Comparison of ENCODE assay signal across 8 mouse cellular contexts in the genomic region with DNA sequence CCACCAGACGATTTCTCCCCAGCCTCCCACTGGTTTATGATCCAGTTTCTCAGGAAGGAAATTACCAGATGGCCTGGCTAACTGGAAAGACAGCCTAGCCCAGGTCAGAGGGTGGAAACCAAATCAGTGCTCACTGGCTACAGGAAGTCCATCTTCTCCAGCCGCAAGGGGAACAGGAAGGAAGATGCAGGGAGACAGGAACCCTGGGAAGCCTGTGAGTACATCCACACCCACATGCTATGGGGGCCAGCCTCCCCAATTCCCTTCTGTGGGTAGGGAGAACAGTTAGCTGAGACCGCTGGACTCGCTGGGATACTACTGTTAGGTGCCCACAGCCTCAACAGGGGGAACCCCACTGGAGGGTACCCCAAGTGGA. TPM values are rescaled to one million over a fixed set of nuclear protein-coding genes. Genes with fewer than 3 reads are reported as not detected.
A peak's percentile ranks its signal among the peaks of the same experiment; 100 is the strongest.
DNase-seq lines count a peak whose midpoint lies in the region; ATAC-seq lines count a peak whose summit lies in the region.

No protein-coding gene starts in this region.

- peaks cover 80% of the 10 kb centered on the region for H3K4me1 ChIP-seq in heart, embryonic 12.5 days (replicated peaks)
- H3K4me1 ChIP-seq in limb, embryonic 10.5 days, result peaks cover 55% of the 10 kb centered on the region
- H3K4me1 ChIP-seq in neural tube, embryonic 13.5 days (replicated peaks), result peaks cover 44% of the 10 kb centered on the region

- H3K9me3 ChIP-seq in heart, embryonic 12.5 days (replicated peaks), result no peaks in the 10 kb centered on the region
- H3K9me3 ChIP-seq in limb, embryonic 10.5 days (replicated peaks), result no peaks in the 10 kb centered on the region
- H3K9me3 ChIP-seq in neural tube, embryonic 13.5 days, result no peaks in the 10 kb centered on the region

- H3K27ac ChIP-seq in heart, embryonic 12.5 days (ENCODE audit: poor library complexity, severe bottlenecking), result peak overlapping the region; percentile 78
- peak overlapping the region; percentile 86 for H3K27ac ChIP-seq in limb, embryonic 10.5 days
- H3K27ac ChIP-seq in neural tube, embryonic 13.5 days (replicated peaks), result peak overlapping the region; percentile 67

- no peak overlapping the region for H3K4me3 ChIP-seq in heart, embryonic 12.5 days
- 0 out of 2 replicates have a peak overlapping the region, but pooled peaks have one; percentile 3 for H3K4me3 ChIP-seq in limb, embryonic 10.5 days
- no peak overlapping the region for H3K4me3 ChIP-seq in neural tube, embryonic 13.5 days

- H3K36me3 ChIP-seq in heart, embryonic 12.5 days, result peaks cover 12% of the 10 kb centered on the region
- peaks cover 6% of the 10 kb centered on the region; the same call in 1 of the 2 replicates for H3K36me3 ChIP-seq in limb, embryonic 10.5 days
- no peaks in the 10 kb centered on the region for H3K36me3 ChIP-seq in neural tube, embryonic 13.5 days

- 55% methylated on average over 4 of the region's 4 CpGs for WGBS in heart, embryonic 12.5 days
- 62% methylated on average over 4 of the region's 4 CpGs for WGBS in limb, embryonic 10.5 days
- WGBS in neural tube, embryonic 13.5 days, result 59% methylated on average over 4 of the region's 4 CpGs

- peak overlapping the region; percentile 26; the same call in 1 of the 2 replicates for H3K9ac ChIP-seq in heart, embryonic 12.5 days
- H3K9ac ChIP-seq in neural tube, embryonic 13.5 days, result no peak overlapping the region

- H3K27me3 ChIP-seq in heart, embryonic 12.5 days (replicated peaks), result no peaks in the 10 kb centered on the region
- no peaks in the 10 kb centered on the region for H3K27me3 ChIP-seq in limb, embryonic 10.5 days (ENCODE audit: low read depth, poor library complexity, severe bottlenecking)
- H3K27me3 ChIP-seq in neural tube, embryonic 13.5 days, result no peaks in the 10 kb centered on the region

- peak; percentile 54 for DNase-seq in kidney, adult 11 months
- no peak for DNase-seq in kidney, postnatal 4 days
- DNase-seq in limb, embryonic 10.5 days (ENCODE audit: low spot score), result peak; percentile 47
- no peak for DNase-seq in thymus, postnatal 4 days
- DNase-seq in spleen, postnatal 4 days (ENCODE audit: low spot score in 2 of 2), result no peak
- no peak for DNase-seq in layer of hippocampus, adult 11-12 months (ENCODE audit: low spot score)

- peak overlapping the region; percentile 8; the same call in 1 of the 2 replicates for H3K4me2 ChIP-seq in heart, embryonic 12.5 days
- H3K4me2 ChIP-seq in neural tube, embryonic 13.5 days, result no peak overlapping the region

- ATAC-seq in heart, embryonic 12.5 days (ENCODE audit: insufficient number of reproducible peaks, low FRiP score), result no peak
- ATAC-seq in neural tube, embryonic 13.5 days (ENCODE audit: low read depth), result no peak

RNA-seq across cellular contexts. Expression of a gene that starts 10.7 kb away (rescaled TPM):
- polyA plus RNA-seq in heart, embryonic 12.5 days (2016; fragmentation: Nextera tagmentation; extraction: Ambion mirVana), result 8.2 and 8.5 TPM in 2 replicates
- 2.2 and 2.3 TPM in 2 replicates for polyA plus RNA-seq in limb, embryonic 10.5 days (2016; fragmentation: Nextera tagmentation; extraction: Ambion mirVana)
- polyA plus RNA-seq in neural tube, embryonic 13.5 days (2015; fragmentation: Nextera tagmentation; extraction: Ambion mirVana), result 1.8 and 1.9 TPM in 2 replicates

RNA-seq across cellular contexts. Expression of a gene that starts 16.9 kb away (rescaled TPM):
- polyA plus RNA-seq in heart, embryonic 12.5 days (2016; fragmentation: Nextera tagmentation; extraction: Ambion mirVana), result 0.10 and 0.36 TPM in 2 replicates
- 0.16 and 0.56 TPM in 2 replicates for polyA plus RNA-seq in limb, embryonic 10.5 days (2016; fragmentation: Nextera tagmentation; extraction: Ambion mirVana)
- polyA plus RNA-seq in neural tube, embryonic 13.5 days (2015; fragmentation: Nextera tagmentation; extraction: Ambion mirVana), result 0.38 and 0.39 TPM in 2 replicates

RNA-seq across cellular contexts. Expression of a gene that starts 34.8 kb away (rescaled TPM):
- polyA plus RNA-seq in heart, embryonic 12.5 days (2016; fragmentation: Nextera tagmentation; extraction: Ambion mirVana), result 0.79 and 0.96 TPM in 2 replicates
- polyA plus RNA-seq in limb, embryonic 10.5 days (2016; fragmentation: Nextera tagmentation; extraction: Ambion mirVana), result 0.19 and 0.39 TPM in 2 replicates
- 8.5 and 9.9 TPM in 2 replicates for polyA plus RNA-seq in neural tube, embryonic 13.5 days (2015; fragmentation: Nextera tagmentation; extraction: Ambion mirVana)

RNA-seq across cellular contexts. Expression of a gene that starts 35.8 kb away (rescaled TPM):
- not detected in 2 replicates for polyA plus RNA-seq in heart, embryonic 12.5 days (2016; fragmentation: Nextera tagmentation; extraction: Ambion mirVana)
- polyA plus RNA-seq in limb, embryonic 10.5 days (2016; fragmentation: Nextera tagmentation; extraction: Ambion mirVana), result not detected in 2 replicates
- not detected in 2 replicates for polyA plus RNA-seq in neural tube, embryonic 13.5 days (2015; fragmentation: Nextera tagmentation; extraction: Ambion mirVana)

RNA-seq across cellular contexts. Expression of a gene that starts 37.0 kb away (rescaled TPM):
- polyA plus RNA-seq in heart, embryonic 12.5 days (2016; fragmentation: Nextera tagmentation; extraction: Ambion mirVana), result 66.2 and 72.6 TPM in 2 replicates
- polyA plus RNA-seq in limb, embryonic 10.5 days (2016; fragmentation: Nextera tagmentation; extraction: Ambion mirVana), result 110 and 118 TPM in 2 replicates
- 113 and 120 TPM in 2 replicates for polyA plus RNA-seq in neural tube, embryonic 13.5 days (2015; fragmentation: Nextera tagmentation; extraction: Ambion mirVana)

Comparison
In these comparisons a context has a peak if more than half of its experiments do, and no peak if none do; other contexts are left out.
1. DNase-seq: peak in kidney, adult 11 months (single experiment) and limb, embryonic 10.5 days (single experiment); none in kidney, postnatal 4 days (0 of 2), thymus, postnatal 4 days (single experiment), spleen, postnatal 4 days (0 of 2) and layer of hippocampus, adult 11-12 months (single experiment).
2. Peak in every context shown above with its lines, with median percentiles within 50 percentile points of each other: H3K27ac ChIP-seq.